Mouse (Mus musculus) frontal cortex, postnatal 36 days (tissue): ENCODE results near the gene Gcnt7.

Experiments used
- DNase-seq, 2 experiments: peaks; one replicate each; pipeline ENCODE4 v3.0.0; 2022; ENCODE audit warnings: low spot score in 2 of 2

Gene Gcnt7

GRCm38 (mm10) chr2:172458496-172458895 lies at the start of gene Gcnt7:
Gene Gcnt7, minus strand, starts transcription at chr2:172458596.
- DNase-seq: no peak

- no peak for DNase-seq
These were observed 47.7 kb upstream of the Gcnt7 start for GRCm38 (mm10) chr2:172506121-172506520.

GRCm38 (mm10) chr2:172502168-172502567 lies 43.8 kb upstream of the Gcnt7 start:
- no peak for DNase-seq

- peak; percentile 6 to 17 for DNase-seq
These were observed 42.9 kb upstream of the Gcnt7 start for GRCm38 (mm10) chr2:172501341-172501740.

- no peak for DNase-seq
These were observed 42.4 kb upstream of the Gcnt7 start for GRCm38 (mm10) chr2:172500752-172501316.

GRCm38 (mm10) chr2:172498823-172499222 lies 40.4 kb upstream of the Gcnt7 start:
- DNase-seq: peak in 1 of 2 experiments; percentile 5

GRCm38 (mm10) chr2:172496736-172497345 lies 38.4 kb upstream of the Gcnt7 start:
- DNase-seq: no peak

- DNase-seq: no peak
These were observed 26.4 kb upstream of the Gcnt7 start for GRCm38 (mm10) chr2:172484696-172485370.

GRCm38 (mm10) chr2:172483766-172484413 lies 25.5 kb upstream of the Gcnt7 start:
- DNase-seq: no peak

GRCm38 (mm10) chr2:172481654-172482385 lies 23.4 kb upstream of the Gcnt7 start:
- no peak for DNase-seq

- no peak for DNase-seq
These were observed 21.9 kb upstream of the Gcnt7 start for GRCm38 (mm10) chr2:172480296-172480695.

GRCm38 (mm10) chr2:172477860-172478259 lies 19.5 kb upstream of the Gcnt7 start:
- peak in 1 of 2 experiments; percentile 71 for DNase-seq

GRCm38 (mm10) chr2:172477350-172477749 lies 19.0 kb upstream of the Gcnt7 start:
- DNase-seq: no peak

- DNase-seq: no peak
These were observed 18.4 kb upstream of the Gcnt7 start for GRCm38 (mm10) chr2:172476707-172477260.

GRCm38 (mm10) chr2:172474970-172475369 lies 16.6 kb upstream of the Gcnt7 start:
- DNase-seq: no peak

GRCm38 (mm10) chr2:172473591-172473990 lies 15.2 kb upstream of the Gcnt7 start:
- no peak for DNase-seq

- DNase-seq: no peak
These were observed 13.9 kb upstream of the Gcnt7 start, which contains the start of gene Fam209 for GRCm38 (mm10) chr2:172472318-172472717. Gene Fam209, plus strand, starts transcription at chr2:172472520.

- peak in 1 of 2 experiments; percentile 16 for DNase-seq
These were observed 10.0 kb upstream of the Gcnt7 start for GRCm38 (mm10) chr2:172468346-172468819.

- no peak for DNase-seq
These were observed 8.8 kb upstream of the Gcnt7 start for GRCm38 (mm10) chr2:172467206-172467605.

- no peak for DNase-seq
These were observed 8.2 kb upstream of the Gcnt7 start for GRCm38 (mm10) chr2:172466427-172467132.

- DNase-seq: no peak
These were observed 4.4 kb upstream of the Gcnt7 start for GRCm38 (mm10) chr2:172462813-172463212.
